Mouse (Mus musculus) frontal cortex, adult (tissue): ENCODE data around the gene Lrp1.

Experiments used
- ATAC-seq: cut with Nextera tagmentation; 2 replicates; pipeline ENCODE4 v1.9.2; 2017; ENCODE audit warnings: mild to moderate bottlenecking, moderate library complexity, mixed read lengths; ENCODE audit not compliant: low TSS enrichment

Gene Lrp1

GRCm38 (mm10) chr10:127521611-127522080, 99.3 kb downstream of the Lrp1 start:
- ATAC-seq = no peak

- no peak for ATAC-seq
Measured at GRCm38 (mm10) chr10:127520714-127521357, 100.1 kb downstream of the Lrp1 start.

- ATAC-seq = no peak
Measured at GRCm38 (mm10) chr10:127519903-127520713, 100.8 kb downstream of the Lrp1 start.

GRCm38 (mm10) chr10:127519041-127519701, 101.8 kb downstream of the Lrp1 start:
- ATAC-seq = no peak

- no peak for ATAC-seq
Measured at GRCm38 (mm10) chr10:127517941-127518340, 103.0 kb downstream of the Lrp1 start.

GRCm38 (mm10) chr10:127516576-127517260, 104.2 kb downstream of the Lrp1 start:
- no peak for ATAC-seq

GRCm38 (mm10) chr10:127515983-127516459, 104.9 kb downstream of the Lrp1 start:
- no peak for ATAC-seq

- no peak for ATAC-seq
Measured at GRCm38 (mm10) chr10:127515271-127515982, 105.5 kb downstream of the Lrp1 start.

- no peak for ATAC-seq
Measured at GRCm38 (mm10) chr10:127514764-127515163, 106.2 kb downstream of the Lrp1 start, which contains the start of gene Ndufa4l2. Gene Ndufa4l2 (plus strand): TSS chr10:127514967.

GRCm38 (mm10) chr10:127514111-127514698, 106.7 kb downstream of the Lrp1 start:
- ATAC-seq = no peak

GRCm38 (mm10) chr10:127513501-127514091, 107.4 kb downstream of the Lrp1 start:
- no peak for ATAC-seq

- ATAC-seq = peak; percentile 56
Measured at GRCm38 (mm10) chr10:127512813-127513212, 108.1 kb downstream of the Lrp1 start.

GRCm38 (mm10) chr10:127512307-127512666, 108.7 kb downstream of the Lrp1 start:
- peak; percentile 29; the same call in 1 of the 2 replicates for ATAC-seq

- ATAC-seq = peak; percentile 5; the same call in 1 of the 2 replicates
Measured at GRCm38 (mm10) chr10:127511634-127512306, 109.2 kb downstream of the Lrp1 start.

- ATAC-seq = no peak
Measured at GRCm38 (mm10) chr10:127510895-127511617, 109.9 kb downstream of the Lrp1 start.

GRCm38 (mm10) chr10:127509837-127510701, 110.9 kb downstream of the Lrp1 start:
- ATAC-seq = no peak

- no peak for ATAC-seq
Measured at GRCm38 (mm10) chr10:127509051-127509836, 111.7 kb downstream of the Lrp1 start.
